Mouse (Mus musculus): Measurements from ENCODE around the gene Zfp385c. TPM values are rescaled to one million over a fixed set of nuclear protein-coding genes. Genes with fewer than 3 reads are reported as not detected.

The Zfp385c gene
- polyA plus RNA-seq, 1 experiment from 2014 or later: 1.5 TPM

DNA sequence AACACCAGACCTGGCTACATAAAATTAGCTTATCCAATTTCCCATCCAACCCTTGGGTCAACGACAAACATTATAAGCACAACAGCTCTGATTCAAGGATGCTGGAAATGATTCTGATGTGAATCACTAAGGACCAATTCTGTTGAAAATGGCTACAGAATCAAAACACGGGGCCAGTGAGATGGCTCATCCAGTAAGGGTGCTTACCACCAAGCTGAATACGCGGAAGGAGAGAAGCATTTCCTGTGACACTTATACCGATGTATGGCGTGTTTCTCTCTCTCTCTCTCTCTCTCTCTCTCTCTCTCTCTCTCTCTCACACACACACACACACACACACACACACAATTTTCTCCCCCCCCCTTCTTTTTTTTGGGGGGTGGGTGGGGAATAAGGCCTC is 85.1 kb downstream of the Zfp385c start:
- Histone ChIP-seq H3K9ac (no peak overlapping the region), H3K4me3 (no peak overlapping the region), H3K4me2 (replicated peaks) (no peak overlapping the region), H3K27me3 (no peaks in the 10 kb centered on the region), H3K9me3 (no peaks in the 10 kb centered on the region), H3K36me3 (peaks cover 16% of the 10 kb centered on the region; the same call in 1 of the 2 replicates), H3K27ac (no peak overlapping the region), H3K4me1 (no peaks in the 10 kb centered on the region)
- ATAC-seq (ENCODE audit: insufficient number of reproducible peaks, insufficient read depth, low FRiP score, low TSS enrichment): no peak
- 95% methylated on average over 6 of the region's 6 CpGs for WGBS

DNA sequence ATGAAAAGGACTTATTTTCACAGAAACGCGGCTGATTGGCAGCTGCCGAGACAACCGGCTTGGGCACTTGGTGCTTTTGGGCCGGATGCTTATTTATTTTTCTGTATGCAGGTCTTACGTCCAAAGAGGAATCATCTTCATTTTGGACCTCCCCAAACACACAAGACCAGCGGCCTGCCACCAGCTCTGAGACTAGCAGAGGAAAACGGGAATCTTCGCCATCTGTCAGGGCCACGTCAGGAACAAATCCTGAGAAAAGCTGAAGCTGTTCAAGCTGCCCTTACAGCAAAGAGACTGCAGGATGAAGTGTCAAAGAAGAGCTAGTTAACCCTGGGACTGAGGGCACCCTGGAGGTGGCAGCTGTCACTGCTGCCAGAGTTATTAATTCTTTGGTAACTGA is 86.8 kb downstream of the Zfp385c start:
- Histone ChIP-seq H3K4me2 (replicated peaks) (no peak overlapping the region), H3K36me3 (peaks cover 28% of the 10 kb centered on the region), H3K4me3 (no peak overlapping the region), H3K4me1 (no peaks in the 10 kb centered on the region), H3K9me3 (no peaks in the 10 kb centered on the region), H3K27ac (no peak overlapping the region), H3K27me3 (no peaks in the 10 kb centered on the region), H3K9ac (no peak overlapping the region)
- no peak for ATAC-seq (ENCODE audit: insufficient number of reproducible peaks, insufficient read depth, low FRiP score, low TSS enrichment)
- WGBS: 89% methylated on average over 10 of the region's 10 CpGs

DNA sequence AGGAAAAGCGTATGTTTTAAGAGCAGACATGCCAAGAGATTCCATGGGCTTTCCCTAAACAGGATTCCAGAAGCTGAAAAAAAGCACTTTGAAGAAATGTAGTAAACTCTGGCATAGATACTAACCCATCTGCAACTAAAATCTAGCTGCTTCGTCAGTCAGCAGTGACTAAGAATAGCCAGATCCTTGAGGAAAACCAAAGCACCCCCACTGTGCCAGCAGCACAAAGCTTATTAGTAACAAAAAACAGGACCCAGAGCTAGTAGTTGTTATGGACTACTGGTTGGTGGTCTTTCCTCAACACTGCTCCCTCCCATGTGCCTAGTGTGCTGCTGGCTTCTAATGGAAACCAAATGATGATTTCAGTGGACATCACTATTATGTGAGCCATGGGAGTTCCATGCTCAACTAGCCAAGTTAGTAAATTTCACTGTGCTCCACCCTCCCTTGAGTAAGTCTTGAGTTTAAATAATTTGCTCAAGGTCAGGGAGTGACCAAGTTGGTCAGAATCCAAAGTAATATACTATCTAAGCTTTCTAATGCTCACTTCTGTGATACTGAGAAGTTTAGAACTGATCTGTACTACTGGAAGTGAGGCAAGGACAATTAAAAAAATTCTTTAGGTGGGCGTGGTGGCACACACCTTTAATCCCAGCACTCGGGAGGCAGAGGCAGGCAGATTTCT is 87.8 kb downstream of the Zfp385c start:
- H3K36me3 ChIP-seq: peaks cover 38% of the 10 kb centered on the region
- WGBS: 87% methylated on average over 4 of the region's 4 CpGs

DNA sequence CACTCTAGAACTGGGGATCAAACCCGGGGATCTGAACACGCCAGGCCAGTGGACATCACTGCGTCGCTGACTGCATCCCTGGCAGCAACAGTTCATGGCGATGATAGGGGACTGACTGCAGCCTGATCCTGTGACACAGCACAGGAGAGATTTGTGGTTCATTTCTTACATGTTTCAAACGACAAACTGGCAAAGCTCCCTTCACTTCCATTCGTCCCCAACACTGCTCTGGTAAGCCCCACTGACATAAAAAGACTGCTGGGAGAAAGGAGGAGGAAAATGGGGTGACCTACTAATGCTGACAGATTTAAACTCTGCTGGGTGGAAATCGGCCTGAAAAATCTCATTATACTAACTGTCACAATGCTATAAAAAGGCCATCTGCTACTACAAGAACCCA is 88.4 kb downstream of the Zfp385c start:
- H3K4me3 ChIP-seq: no peak overlapping the region
- no peak overlapping the region for H3K9ac ChIP-seq
- no peaks in the 10 kb centered on the region for H3K27me3 ChIP-seq
- H3K9me3 ChIP-seq: no peaks in the 10 kb centered on the region
- no peak overlapping the region for H3K4me2 ChIP-seq (replicated peaks)
- no peak overlapping the region for H3K27ac ChIP-seq
- WGBS: 89% methylated on average over 8 of the region's 8 CpGs
- H3K36me3 ChIP-seq: peaks cover 44% of the 10 kb centered on the region
- H3K4me1 ChIP-seq: no peaks in the 10 kb centered on the region
- no peak for ATAC-seq (ENCODE audit: insufficient number of reproducible peaks, insufficient read depth, low FRiP score, low TSS enrichment)

More for the DNA sequence above, 87.8 kb downstream of the Zfp385c start:
- H3K9ac ChIP-seq: no peak overlapping the region
- H3K27ac ChIP-seq: no peak overlapping the region
- H3K4me2 ChIP-seq (replicated peaks): no peak overlapping the region
- no peak overlapping the region for H3K4me3 ChIP-seq
- H3K27me3 ChIP-seq: no peaks in the 10 kb centered on the region
- no peaks in the 10 kb centered on the region for H3K4me1 ChIP-seq
- ATAC-seq (ENCODE audit: insufficient number of reproducible peaks, insufficient read depth, low FRiP score, low TSS enrichment): no peak
- no peaks in the 10 kb centered on the region for H3K9me3 ChIP-seq

DNA sequence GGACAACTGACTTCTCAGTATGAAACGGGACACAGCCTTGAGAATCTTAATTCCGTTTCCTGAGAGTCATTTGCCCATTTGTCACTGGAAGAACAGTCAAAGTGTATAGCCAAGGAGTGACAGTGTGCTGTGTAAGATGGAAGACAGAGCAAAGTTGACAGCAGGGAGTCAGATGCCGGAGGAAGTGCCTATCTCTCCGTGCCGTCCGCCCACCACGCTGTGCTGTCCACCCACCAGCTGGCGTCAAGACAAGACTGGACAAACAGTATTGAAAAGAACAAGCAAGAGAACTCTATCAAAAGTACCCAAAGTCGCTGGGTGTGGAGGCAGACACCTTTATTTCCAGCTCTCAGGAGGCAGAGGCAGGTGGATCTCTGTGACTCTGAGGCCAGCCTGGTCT is 89.1 kb downstream of the Zfp385c start:
- H3K9ac ChIP-seq: no peak overlapping the region
- WGBS: 89% methylated on average over 9 of the region's 9 CpGs
- H3K9me3 ChIP-seq: no peaks in the 10 kb centered on the region
- no peak overlapping the region for H3K4me2 ChIP-seq (replicated peaks)
- H3K27me3 ChIP-seq: no peaks in the 10 kb centered on the region
- peaks cover 48% of the 10 kb centered on the region for H3K36me3 ChIP-seq
- no peaks in the 10 kb centered on the region for H3K4me1 ChIP-seq
- no peak overlapping the region for H3K27ac ChIP-seq
- no peak overlapping the region for H3K4me3 ChIP-seq
- no peak for ATAC-seq (ENCODE audit: insufficient number of reproducible peaks, insufficient read depth, low FRiP score, low TSS enrichment)

DNA sequence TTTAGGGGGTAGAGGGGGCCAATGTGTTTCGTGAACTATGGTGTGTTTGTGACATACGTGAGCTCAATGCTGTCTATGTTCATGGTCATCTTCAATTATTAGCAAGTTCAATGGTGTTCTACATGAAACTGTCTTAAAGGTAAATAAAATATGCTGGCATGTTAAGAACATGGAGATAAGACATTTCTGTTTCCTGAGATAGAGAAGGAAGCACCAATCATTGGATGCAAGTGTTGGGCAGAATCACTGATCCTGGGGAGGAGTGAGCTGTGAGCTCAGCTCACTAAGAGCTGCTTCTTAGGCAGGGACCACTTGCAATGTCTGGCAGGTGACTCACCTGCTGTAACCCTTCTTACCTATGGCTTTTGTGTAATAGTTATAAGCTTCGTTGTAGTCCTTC is 90.9 kb downstream of the Zfp385c start:
- H3K36me3 ChIP-seq: peaks cover 64% of the 10 kb centered on the region
- no peak overlapping the region for H3K4me3 ChIP-seq

DNA sequence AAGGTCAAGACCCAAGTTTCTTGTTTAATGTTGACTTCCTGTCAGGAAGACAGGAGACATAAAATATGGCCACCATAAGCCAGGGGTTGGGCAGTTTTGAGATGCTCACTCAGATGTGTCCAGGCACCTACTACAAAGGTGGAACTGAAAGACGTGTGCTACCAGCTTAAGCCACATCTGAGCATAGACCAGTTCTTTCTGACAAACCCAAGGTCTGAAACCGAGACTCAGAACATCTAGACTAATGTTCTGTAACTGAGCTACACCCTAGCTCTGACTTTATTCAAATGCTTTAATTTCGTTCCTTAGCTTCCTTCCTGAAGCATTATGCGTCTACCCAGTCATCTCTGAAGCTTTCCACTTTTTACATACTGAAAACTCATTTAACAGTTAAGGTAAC is 94.2 kb downstream of the Zfp385c start:
- no peak overlapping the region for H3K27ac ChIP-seq
- ATAC-seq (ENCODE audit: insufficient number of reproducible peaks, insufficient read depth, low FRiP score, low TSS enrichment): no peak
- H3K36me3 ChIP-seq: peaks cover 87% of the 10 kb centered on the region

More for the DNA sequence above, 90.9 kb downstream of the Zfp385c start:
- Histone ChIP-seq H3K4me1 (no peaks in the 10 kb centered on the region), H3K9me3 (no peaks in the 10 kb centered on the region), H3K4me2 (replicated peaks) (no peak overlapping the region), H3K27ac (no peak overlapping the region), H3K9ac (no peak overlapping the region), H3K27me3 (no peaks in the 10 kb centered on the region)
- 95% methylated on average over 3 of the region's 3 CpGs for WGBS
- ATAC-seq (ENCODE audit: insufficient number of reproducible peaks, insufficient read depth, low FRiP score, low TSS enrichment): no peak

DNA sequence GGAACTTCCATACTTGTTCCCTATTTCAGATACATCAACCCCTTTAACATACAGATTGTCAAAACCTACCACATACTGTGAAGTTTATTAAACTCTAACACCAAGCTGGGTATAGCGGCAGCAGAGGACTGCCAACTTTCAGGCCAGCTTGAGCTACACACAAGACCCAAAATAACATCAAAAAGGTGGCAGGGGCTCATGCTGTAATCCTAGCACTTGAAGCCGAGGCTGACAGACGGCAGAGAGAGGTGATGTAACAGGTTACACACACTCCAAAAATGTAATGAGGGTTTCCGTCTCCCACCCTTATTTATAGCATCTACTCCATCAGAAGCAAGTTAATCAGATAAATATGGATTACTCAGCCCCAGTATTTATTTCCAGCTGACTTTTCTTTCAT is 96.7 kb downstream of the Zfp385c start:
- no peak for ATAC-seq (ENCODE audit: insufficient number of reproducible peaks, insufficient read depth, low FRiP score, low TSS enrichment)
- Histone ChIP-seq H3K36me3 (peaks cover 100% of the 10 kb centered on the region), H3K9me3 (no peaks in the 10 kb centered on the region), H3K4me2 (replicated peaks) (no peak overlapping the region), H3K27ac (no peak overlapping the region), H3K27me3 (no peaks in the 10 kb centered on the region), H3K4me1 (no peaks in the 10 kb centered on the region), H3K9ac (no peak overlapping the region), H3K4me3 (no peak overlapping the region)
- WGBS: 83% methylated on average over 4 of the region's 4 CpGs

More for the DNA sequence above, 94.2 kb downstream of the Zfp385c start:
- no peak overlapping the region for H3K9ac ChIP-seq
- no peaks in the 10 kb centered on the region for H3K4me1 ChIP-seq
- no peak overlapping the region for H3K4me2 ChIP-seq (replicated peaks)
- H3K27me3 ChIP-seq: no peaks in the 10 kb centered on the region
- no peaks in the 10 kb centered on the region for H3K9me3 ChIP-seq
- no peak overlapping the region for H3K4me3 ChIP-seq
- 85% methylated on average over 4 of the region's 4 CpGs for WGBS

DNA sequence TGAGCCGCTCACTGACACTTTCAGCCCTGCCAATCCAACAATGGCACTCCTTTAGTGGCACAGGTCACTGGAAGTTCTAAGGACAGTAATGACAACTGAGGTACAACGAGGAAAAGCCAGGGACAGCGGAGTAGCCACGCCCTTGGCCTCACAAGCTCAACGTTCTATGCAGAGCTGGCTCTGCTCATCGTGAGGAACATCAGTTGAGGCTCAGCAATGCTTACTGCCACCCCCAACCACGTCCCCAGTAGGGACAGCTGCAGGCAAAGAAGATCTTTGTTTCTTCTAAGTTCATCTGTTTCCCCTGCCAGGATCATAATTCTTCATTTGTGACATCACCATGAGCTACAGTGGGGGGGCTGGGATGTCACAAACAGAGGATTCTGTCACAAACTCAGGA is 97.6 kb downstream of the Zfp385c start:
- Histone ChIP-seq H3K36me3 (peaks cover 98% of the 10 kb centered on the region), H3K4me3 (no peak overlapping the region), H3K9me3 (no peaks in the 10 kb centered on the region), H3K9ac (no peak overlapping the region), H3K4me2 (replicated peaks) (no peak overlapping the region), H3K4me1 (no peaks in the 10 kb centered on the region), H3K27ac (no peak overlapping the region), H3K27me3 (no peaks in the 10 kb centered on the region)
- 89% methylated on average over 7 of the region's 7 CpGs for WGBS
- no peak for ATAC-seq (ENCODE audit: insufficient number of reproducible peaks, insufficient read depth, low FRiP score, low TSS enrichment)

DNA sequence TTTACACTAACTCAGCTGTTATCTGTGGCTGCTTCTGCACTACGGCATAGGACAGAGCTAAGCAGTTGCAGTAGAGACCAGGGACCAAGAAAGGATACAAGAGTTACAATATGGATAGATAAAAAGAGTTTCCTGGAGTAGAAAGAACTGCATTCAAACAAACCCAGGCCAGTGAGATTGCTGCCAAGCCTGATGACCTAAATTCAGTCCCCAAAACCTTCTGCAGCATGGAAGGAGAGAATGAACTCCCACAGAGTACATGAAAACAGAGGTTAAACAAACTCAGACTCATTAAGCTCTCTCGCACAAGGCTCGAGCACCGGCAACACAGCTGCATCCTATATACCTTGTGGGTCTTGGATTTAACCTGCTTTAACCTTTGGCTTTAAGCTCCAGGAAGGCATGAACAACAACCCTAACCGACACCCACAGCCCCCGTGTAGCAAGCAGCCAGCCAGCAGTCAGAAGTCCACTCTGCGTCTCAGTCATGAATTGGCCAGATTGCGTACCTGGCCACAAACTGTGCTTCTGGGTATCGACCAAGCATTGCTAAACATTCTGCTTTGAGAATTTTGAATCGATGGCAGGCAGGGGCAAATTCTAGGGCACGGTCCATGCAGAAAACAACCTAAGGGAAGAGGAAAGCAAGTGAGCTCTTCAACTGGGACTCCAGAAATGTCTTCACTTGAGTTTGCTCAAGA is 99.8 kb downstream of the Zfp385c start:
- H3K4me1 ChIP-seq: no peaks in the 10 kb centered on the region
- H3K9me3 ChIP-seq: no peaks in the 10 kb centered on the region
- peaks cover 97% of the 10 kb centered on the region for H3K36me3 ChIP-seq
- H3K9ac ChIP-seq: no peak overlapping the region
- no peak for ATAC-seq (ENCODE audit: insufficient number of reproducible peaks, insufficient read depth, low FRiP score, low TSS enrichment)
- 82% methylated on average over 11 of the region's 11 CpGs for WGBS
- H3K4me2 ChIP-seq (replicated peaks): no peak overlapping the region
- H3K4me3 ChIP-seq: no peak overlapping the region
- no peaks in the 10 kb centered on the region for H3K27me3 ChIP-seq
- no peak overlapping the region for H3K27ac ChIP-seq

DNA sequence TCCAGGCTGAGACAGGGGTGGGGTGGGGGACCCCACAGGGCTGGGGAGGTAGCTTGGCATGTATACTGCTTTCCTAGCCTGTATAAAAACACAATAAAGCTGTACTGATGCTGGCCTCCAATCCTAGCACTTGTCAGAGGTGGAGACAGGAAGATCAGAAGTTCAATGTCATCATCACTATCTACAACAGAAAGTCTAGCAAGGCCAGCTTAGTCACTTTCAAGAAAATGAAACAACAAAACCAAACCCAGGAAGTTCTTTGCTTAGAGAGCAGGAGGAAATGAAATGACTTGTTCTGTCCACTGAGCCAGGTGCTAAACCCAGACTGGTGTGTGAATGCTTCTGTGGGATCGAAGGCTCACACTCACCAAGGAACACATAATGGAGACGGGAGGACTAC is 103.8 kb downstream of the Zfp385c start:
- H3K27ac ChIP-seq: no peak overlapping the region
- H3K4me2 ChIP-seq (replicated peaks): no peak overlapping the region
- WGBS: 91% methylated on average over 2 of the region's 2 CpGs
- H3K36me3 ChIP-seq: peaks cover 97% of the 10 kb centered on the region
- no peak for ATAC-seq (ENCODE audit: insufficient number of reproducible peaks, insufficient read depth, low FRiP score, low TSS enrichment)
- H3K9me3 ChIP-seq: no peaks in the 10 kb centered on the region
- H3K9ac ChIP-seq: no peak overlapping the region
- H3K4me3 ChIP-seq: no peak overlapping the region
- H3K4me1 ChIP-seq: no peaks in the 10 kb centered on the region
- H3K27me3 ChIP-seq: no peaks in the 10 kb centered on the region

DNA sequence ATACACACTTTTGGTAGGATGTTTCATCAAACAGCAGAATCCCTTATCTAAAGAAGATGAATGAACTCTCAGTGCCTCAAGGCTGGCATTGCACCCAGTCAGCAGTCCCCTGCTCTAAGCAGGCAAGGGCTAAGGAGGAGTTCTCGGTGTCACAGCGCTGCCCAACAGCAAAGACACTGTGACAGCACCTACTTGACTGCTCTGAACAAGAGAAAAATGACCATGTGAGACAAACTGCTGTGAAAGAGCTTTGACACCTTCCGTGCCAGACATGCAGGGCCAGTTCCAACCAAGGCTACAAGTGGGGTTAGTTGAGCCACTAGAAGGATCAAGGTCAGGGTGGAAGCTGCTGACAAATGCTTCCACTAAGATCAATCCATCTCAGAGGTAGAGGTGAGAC is 107.1 kb downstream of the Zfp385c start:
- H3K9ac ChIP-seq: no peak overlapping the region
- H3K36me3 ChIP-seq: peaks cover 99% of the 10 kb centered on the region
- H3K4me1 ChIP-seq: no peaks in the 10 kb centered on the region
- no peaks in the 10 kb centered on the region for H3K27me3 ChIP-seq
- WGBS: 96% methylated on average over 3 of the region's 3 CpGs
- H3K9me3 ChIP-seq: no peaks in the 10 kb centered on the region
- H3K4me2 ChIP-seq (replicated peaks): no peak overlapping the region
- ATAC-seq (ENCODE audit: insufficient number of reproducible peaks, insufficient read depth, low FRiP score, low TSS enrichment): no peak
- no peak overlapping the region for H3K27ac ChIP-seq
- no peak overlapping the region for H3K4me3 ChIP-seq
